Mouse (Mus musculus) erythroblast, adult 5-6 weeks (primary cell): Measurements from ENCODE around the gene Faap20. TPM values are rescaled to one million over a fixed set of nuclear protein-coding genes. Genes with fewer than 3 reads are reported as not detected.

Experiments used
- ATAC-seq: replicated peaks from 2 replicates; pipeline ENCODE4 v1.8.0; 2016; ENCODE audit warnings: moderate number of reproducible peaks, mild to moderate bottlenecking, moderate TSS enrichment, inconsistent platforms; ENCODE audit not compliant: poor library complexity, low FRiP score, severe bottlenecking
- total RNA-seq, 2 experiments: library from RNA; stranded (forward) in 1 of 2; stranded (reverse) in 1 of 2; fragments of 150-400 nt in 1 of 2; fragments of 200-764, 138-1000 nt in 1 of 2; gene quantifications; 2 replicates each; pipeline versions ENCODE4 v1.2.3 to v1.2.4; 2015 to 2017; ENCODE audit warnings: low replicate concordance in 2 of 2

The Faap20 gene
- 5.4 and 8.1 TPM in 2 replicates for total RNA-seq (2015; ENCODE audit: low replicate concordance)
- total RNA-seq (2017; ENCODE audit: low replicate concordance) = 2.9 and 3.5 TPM in 2 replicates

DNA sequence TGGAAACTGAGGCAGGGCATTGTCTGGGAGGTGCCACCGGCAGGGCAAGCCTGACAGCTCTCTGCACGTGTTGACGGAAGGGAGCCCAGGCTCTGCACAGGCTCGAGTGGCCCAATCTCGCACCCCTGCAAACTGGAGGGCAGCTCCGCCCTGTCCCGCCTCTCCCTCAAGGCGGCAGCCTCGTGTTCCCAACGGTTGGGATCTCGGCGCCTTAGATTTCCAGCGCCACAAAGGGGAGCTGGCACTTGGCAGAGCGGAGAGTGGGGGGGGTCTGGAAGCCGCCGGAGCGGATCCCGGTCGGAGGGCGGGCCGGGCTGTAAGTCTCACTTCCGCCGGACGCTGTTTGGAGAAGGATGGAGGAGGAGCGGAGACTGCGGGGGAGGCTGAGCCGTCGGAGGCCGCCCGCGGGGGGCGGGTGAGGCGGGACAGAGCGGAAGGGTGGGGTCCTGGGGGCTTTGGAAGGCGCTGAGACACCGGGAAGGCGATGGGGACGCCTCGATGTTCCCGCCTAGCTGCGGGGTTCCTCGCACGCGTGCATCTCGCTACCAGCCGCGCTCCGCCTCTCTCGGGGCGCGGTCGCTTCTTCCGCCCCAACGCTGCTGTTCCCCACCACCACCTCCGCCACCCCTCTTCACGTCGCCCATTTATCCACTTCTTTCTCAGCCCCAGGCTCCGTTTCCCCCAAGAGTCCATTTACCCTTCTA, at the start of gene Faap20:
Gene Faap20, plus strand, starts transcription at position 155 of the 704 bp plus-strand sequence.
- ATAC-seq = peak; percentile 51; the same call in 1 of the 2 replicates

DNA sequence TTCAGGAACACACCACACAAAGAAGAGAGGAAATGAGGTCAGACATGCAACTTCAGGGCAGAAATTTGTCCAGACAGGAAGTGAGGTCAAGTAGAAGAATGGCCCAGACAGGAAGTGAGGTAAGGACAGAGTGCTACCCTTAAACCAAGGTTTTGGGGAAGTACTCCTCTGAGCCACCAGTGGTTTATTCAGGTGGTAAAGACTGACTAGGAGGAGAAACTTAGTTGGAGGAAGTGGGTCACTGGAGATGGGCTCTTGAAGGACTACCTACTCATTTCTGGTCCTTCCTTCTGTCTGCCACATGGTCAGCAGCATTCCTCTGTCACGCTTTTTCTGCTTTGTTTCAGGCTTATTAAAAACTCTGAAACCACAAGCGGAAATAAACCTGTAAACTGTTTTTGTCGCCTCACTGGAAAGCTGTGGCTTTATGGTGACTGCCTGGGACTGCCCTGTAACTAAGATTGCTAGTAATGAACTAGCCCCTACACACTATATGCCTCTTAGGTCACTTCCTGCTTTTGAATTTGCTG, 48.7 kb upstream of the Faap20 start:
- ATAC-seq = no peak

DNA sequence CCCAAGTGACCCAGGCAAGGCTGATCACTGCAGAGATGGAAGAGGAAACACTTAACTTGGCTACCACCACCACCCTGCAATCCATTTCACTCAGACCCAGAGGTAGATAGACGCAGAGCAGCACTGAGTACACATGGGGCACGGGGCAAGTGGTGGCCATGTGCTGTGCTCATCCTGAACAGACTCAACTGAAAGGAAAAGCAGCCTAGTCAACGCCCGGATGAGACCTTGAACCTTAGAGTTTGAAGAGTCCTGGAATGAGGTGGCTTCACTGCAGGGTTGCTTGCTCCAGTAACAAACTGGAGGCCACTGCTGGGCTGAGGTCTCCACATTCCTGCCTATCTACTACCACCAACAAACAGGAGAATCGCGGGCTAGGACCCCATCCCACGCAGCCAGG, 47.8 kb upstream of the Faap20 start:
- no peak for ATAC-seq

DNA sequence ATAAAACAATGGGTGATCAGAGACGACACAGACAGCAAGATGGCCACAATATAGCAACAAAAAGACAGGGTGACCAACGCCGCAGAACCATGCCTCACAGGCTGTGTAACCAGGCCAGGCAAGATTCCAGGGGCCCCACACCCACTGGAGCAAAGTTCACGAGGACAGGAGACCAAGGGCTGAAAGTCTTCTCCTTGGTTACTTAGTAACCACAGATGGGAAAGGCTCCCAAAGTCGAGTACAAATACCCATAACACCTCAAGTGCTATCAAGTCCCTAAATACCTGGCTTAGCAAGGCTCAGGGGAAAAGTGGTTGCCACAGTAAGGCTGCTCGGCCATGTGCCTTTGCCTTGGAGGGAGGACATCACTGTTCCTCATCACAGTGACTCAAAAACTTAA, 43.7 kb upstream of the Faap20 start:
- no peak for ATAC-seq

DNA sequence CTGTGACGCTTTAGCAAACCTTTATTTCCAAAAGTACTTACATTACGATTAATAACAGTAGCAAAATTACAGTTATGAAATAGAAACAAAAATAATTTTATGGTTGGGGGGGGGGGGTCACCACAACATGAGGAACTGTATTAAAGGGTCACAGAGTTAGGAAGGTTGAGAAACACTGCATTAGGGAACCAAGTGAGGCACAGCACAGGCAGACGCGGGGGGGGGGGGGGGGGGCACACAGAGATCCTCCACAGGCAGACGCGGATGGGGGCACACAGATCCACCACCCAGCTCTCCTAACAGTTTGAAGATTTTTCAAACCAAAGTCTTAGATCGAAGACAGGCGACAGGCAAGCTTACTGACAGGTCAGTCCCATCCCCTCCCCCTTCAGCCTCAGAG, 43.1 kb upstream of the Faap20 start:
- ATAC-seq = no peak

DNA sequence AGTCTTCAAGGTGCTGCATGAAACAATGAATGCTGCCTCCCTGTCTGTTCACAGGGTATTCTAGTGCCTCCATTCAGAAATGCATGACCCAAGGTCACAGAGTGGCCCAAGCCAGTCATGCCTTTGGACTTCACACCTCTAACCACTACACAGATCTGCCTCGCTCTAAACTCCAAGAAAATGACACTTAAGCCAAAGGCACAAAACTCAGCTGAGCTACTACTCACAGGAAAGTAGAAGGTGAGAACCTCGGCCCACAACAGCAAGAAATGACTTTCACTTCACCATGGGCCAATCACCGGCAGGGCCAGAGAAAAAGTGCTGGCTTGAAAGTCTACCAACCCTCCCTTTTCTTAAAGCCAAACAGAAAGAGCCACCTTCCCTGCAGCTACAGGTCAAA, 41.8 kb upstream of the Faap20 start:
- ATAC-seq = no peak

DNA sequence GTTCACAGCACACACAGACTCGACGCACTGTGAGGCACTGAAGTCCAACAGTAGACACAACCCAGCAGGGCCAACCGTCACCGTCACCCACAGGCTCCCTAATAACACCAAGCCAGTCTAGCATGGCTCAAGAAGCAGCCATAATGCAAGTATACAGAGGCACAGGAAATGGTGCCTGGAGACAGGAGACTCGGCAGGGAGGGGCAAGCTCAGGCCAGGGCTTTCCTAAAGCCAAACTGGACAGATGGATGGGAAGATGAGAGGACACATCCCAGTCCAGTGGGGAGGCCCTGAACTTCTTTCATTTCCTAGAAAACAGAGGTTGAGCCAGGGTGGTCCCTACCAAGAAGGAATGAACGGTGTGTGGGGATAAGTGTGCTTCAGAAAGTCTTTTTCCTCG, 41.0 kb upstream of the Faap20 start:
- no peak for ATAC-seq

DNA sequence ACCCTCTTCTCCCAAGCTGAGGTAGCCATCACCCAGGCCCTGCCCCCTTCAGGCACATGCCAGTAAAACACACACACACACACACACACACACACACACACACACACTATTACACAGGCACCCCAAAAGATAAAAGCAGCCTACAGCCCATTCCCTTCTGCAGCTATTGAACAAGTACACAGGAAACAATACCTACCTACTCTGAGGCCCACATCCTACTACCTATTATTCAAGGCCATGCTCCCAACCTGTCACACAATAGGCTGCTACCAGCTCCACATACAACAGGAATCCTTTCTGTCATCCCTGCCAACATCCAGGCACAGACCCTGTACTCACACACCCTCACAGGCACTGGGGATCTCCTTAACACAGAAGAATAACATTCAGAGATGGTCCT, 40.5 kb upstream of the Faap20 start:
- no peak for ATAC-seq

DNA sequence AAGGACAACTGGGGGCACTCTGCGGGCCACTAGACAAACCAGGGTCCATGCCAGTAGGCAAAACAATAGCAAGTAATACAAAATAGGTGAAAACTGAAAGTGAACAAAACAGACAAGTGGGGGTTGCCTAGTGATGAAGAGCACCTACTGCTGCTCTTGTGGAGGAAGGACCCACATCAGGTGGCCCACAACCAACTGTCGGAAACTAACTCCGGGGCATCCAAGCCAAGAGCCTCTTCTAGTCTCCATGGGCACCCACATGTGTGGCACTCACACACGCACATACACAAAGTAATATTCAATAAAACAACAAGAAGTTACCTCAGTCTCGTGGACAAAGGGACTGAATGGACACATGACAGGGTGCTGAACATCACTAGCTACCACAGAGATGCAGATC, 40.1 kb upstream of the Faap20 start:
- ATAC-seq = no peak

DNA sequence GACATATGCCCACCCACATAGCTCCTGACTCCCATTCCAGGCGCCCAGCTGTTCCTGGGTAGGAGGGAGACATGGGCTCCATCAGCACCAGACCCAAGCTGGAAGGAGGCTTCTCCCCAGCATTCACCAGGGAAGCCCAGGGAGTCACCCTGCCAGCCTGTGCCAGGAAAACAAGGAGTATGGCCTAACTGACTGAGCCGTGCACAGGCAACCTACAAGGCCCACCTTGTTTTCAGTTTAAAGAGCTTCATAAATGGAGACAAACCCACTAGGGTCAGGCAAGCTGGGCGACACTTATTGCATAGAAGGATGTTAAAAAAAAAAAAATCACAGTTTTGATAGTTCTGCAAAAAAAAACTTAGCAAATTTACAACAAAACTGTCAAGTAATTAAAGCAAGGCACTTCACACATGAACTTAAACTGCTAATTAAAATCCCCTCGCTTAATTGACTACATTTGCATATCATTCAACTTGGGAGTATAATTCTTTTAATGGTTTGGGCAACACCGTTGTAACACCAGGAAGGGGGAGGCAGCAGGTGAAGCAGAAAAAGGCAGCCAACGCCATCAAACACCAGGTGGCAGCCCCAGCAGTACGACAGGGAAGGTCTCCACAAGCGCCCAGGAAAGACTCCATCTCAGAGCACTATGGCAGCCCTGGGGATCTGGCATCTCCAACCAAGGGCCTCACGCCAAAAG, 36.4 kb upstream of the Faap20 start:
- ATAC-seq = no peak

DNA sequence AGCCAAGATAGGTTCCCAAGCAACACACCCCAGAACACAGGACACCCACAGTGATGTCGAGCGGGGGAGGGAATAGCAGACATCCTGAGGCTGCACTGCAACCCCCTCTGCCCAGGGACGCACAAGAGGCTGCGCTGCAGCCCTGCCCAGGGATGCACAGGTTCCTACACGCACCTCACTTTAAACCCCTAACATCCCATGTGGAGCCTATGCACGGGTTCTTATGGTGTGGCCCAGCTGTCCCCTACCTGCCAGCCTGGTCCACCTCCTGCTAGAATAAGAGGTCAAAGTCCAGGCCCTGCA, 35.9 kb upstream of the Faap20 start:
- ATAC-seq = no peak

DNA sequence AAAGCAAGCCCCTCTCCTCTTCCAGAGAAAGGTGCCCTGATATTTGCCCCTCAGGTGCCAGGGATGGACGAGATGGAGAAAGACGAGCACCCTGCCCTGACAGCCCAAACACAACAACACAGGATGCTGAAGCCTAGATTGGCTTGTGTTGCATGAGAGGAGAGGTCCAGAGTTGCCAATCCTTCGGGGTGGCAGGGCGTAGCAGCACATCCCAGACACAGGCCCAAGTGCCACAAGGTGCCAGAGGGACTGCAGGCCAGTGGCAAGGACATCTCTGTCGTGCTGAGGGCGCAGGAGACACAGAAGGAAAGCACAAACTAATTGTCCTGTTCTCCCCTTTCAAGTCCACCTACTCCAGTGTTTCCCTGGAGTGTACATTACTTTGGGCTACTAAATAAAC, 35.4 kb upstream of the Faap20 start:
- no peak for ATAC-seq

DNA sequence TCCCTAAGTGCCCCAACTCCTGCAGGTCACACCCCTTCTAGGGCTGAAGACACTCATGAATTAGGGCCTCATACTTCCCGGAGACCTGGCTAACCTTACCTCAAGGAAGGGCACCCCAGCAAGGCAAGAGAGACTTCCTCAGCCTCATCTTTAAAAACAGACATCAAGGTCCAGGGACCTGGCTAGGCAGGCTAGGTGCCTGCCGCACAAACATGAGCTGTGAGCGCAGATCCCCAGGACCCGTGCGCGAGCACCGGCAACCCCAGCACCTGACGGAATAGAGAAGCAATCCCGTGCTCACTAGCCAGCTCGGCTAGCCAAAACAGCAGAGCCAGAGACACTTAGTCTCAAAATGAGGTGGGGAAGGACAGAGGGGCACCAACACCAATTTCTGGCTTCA, 34.8 kb upstream of the Faap20 start:
- ATAC-seq = no peak

DNA sequence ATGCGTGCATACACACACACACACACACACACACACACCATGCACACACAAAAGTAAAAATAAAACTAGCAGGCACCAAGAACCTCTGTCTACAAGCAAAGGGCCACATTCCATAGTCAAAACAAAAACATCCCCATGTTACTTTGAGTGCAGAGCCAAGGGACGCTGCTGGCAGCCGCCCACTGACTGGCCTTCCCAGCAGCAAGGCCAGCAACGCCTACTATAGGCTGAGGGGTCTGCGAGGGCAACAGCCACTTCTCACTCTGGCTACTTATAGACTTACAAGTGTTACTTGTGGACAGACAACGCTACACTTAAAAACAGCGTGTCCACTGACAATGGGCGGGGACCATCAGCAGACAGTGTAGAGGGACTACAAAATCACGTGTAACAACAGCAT, 34.4 kb upstream of the Faap20 start:
- no peak for ATAC-seq

DNA sequence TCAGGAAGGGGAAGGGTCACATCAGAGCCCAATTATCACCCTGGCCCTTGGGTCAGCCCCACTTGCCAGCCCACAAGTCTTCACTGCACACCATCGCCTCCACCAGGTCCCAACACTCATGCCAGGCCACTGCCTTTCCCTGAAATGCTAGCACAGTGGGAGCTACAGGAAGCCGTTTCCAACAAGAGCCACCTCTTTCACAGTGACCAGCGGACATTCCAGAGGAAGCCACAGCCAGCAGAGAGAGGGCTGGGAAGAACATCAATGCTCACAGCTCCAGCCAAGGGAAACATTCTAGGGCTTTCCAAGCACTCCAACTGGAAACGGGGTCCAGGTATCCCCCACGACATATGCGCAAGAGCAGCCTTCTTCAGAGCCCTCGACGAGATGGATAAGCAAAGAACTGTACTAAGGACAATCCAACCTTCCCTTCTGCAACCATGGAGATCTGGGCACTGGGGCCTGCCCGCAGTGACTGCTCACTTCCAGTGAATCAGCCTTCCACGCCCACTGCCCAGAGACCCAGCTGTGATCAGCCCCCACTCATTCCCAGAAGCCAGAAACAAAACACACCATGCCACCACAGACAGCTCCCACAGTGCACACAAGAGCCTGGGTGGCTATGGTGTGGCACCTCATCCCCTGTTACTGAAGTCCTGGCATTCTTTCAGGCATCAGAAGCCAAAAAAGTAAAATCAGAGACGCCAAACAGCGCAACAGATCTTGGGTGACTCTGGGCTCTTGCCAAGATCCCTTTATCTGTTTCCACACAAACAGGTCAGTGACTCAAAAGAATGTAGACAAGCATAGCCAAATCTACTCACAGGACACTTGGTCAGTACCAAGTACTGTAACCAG, 33.6 kb upstream of the Faap20 start:
- no peak for ATAC-seq

DNA sequence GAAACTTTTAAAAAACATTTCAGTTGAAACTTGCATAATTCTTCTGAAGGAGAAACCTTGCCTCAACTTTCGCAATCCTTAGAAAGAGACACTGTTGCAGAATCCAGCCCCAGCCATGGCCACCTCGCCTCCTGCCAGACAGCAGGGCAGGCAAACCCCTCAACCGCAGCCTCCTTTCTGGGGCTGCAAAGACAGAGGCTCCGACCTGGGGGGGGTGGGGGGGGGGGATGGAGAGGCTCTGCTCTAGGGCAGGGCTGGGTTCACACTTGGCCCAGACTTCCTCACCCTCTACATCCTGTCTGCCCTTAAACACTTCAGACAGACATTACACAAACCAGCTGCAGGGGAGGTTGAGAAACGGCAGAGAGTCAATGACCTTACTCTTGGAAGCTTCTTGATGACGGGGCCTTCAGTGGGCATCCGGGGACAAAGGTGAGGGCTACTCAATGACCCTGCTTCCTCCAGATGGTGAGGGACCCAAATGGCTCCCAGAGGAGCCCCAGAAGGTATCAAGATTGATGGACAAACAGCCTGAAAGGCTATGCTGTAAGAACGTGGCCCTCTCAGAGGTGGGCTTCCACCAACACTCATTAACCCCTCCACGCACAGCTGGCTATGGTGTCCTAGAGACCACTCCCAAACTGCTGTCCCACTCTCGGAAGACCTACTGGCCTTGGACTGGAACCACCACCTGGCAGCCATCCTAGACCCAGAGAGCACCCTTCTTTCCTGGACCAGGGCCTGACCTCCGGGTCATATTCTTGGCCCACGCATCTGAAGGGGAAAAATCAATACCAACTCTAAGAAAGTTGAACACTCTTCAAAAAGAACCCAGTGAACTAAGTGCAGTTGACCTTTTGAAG, 32.1 kb upstream of the Faap20 start:
- no peak for ATAC-seq

DNA sequence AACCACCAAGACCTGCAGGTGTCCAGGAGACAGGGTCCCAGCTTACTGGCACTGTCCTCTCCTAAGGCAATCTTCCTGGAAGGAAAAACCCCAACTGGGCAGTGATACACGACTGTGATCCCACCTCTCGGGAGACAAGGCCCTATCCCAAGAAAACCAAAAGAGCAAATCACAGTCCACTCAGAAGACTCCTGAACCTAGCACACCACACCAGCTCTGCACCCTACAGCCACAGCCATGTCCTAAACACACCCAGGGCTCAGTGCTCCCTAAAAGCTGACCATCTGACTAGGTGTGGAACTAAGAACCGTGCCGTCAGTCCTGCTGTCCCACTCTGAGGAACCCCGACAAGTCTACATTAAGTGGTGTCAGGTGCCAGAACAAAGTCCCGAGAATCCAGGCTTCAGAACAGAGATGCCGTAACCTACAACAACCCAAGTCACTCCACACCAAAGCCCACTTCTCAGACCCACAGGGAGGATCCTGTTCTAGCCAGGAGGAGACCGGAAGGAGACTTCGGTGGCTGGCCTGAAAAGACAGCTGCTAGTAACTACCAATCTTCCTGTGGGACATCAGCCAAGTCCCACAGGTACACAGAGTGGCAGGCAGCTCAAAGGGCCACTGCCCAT, 31.4 kb upstream of the Faap20 start:
- ATAC-seq = no peak

DNA sequence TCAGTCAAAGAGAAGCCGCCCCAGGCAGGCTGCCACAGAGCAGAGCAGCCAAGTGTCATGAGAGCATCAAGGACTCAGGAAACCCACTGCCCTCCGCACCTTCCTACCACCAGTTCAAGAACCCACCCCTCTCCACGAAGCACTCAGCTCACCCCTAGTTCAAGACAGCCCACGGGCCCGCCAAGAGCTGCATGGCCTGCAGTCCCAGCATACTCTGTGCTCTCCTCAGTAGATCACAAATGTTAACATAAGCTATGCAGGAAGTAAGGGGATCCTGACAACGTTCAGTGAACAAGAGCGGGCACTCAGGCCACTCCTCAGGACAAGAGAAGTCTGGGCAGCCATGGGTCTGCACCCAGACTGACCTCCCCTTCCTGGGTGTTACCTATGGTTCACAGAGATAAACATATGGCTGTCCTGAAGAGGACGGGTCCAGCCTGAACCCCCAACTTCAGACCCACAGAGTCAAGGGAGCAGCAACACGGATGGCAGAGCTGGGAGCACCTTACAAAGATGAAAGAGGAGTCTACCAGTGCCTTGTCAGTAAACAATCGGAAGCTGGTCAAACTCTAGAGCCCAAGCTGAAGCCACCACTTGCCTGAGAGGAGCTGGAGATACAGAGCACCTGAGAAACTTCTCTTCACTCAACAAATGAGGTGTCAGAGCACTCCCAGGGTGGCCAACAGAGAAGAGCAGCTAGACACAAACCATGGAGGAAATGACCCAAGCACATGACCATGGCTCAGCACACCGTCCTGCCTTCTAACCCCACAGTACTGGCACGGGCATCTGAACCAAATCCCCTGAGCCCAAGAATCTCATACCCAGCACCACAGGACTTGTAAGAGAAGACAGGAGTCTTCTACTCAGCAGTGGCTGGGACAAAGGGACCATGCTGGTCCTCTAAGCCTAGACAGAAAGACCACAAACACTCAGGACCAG, 30.1 kb upstream of the Faap20 start:
- no peak for ATAC-seq
